Mouse (Mus musculus) stomach, embryonic 14.5 days (tissue): ENCODE results near the gene Vps54. TPM values are rescaled to one million over a fixed set of nuclear protein-coding genes. Genes with fewer than 3 reads are reported as not detected.

Experiments
- ATAC-seq: fragments of 200-750 bp; cut with Nextera tagmentation; 2 replicates; pipeline ENCODE4 v1.8.0; 2017; ENCODE audit warnings: low read depth, moderate TSS enrichment; ENCODE audit not compliant: insufficient number of reproducible peaks, insufficient read depth, low FRiP score
- H3K27ac ChIP-seq: fragments of 300-500 bp; sonication (generic); 2 replicates; pipeline ENCODE4 v1.5.1; 2014; ENCODE audit warnings: mild to moderate bottlenecking, low read length, moderate library complexity, mixed read lengths
- H3K27me3 ChIP-seq: fragments of 300-500 bp; sonication (generic); 2 replicates; pipeline ENCODE4 v1.6.1; 2014; ENCODE audit warnings: low read length, control low read depth, mixed read lengths; ENCODE audit not compliant: control insufficient read depth, insufficient read depth
- H3K36me3 ChIP-seq: fragments of 300-500 bp; sonication (generic); 2 replicates; pipeline ENCODE4 v1.6.1; 2014; ENCODE audit warnings: mild to moderate bottlenecking, control low read depth, low read length, moderate library complexity, mixed read lengths; ENCODE audit not compliant: control insufficient read depth, insufficient read depth
- H3K4me1 ChIP-seq: fragments of 300-500 bp; sonication (generic); 2 replicates; pipeline ENCODE4 v1.6.1; 2014; ENCODE audit warnings: low read length, control low read depth, mixed read lengths; ENCODE audit not compliant: control insufficient read depth, insufficient read depth
- H3K4me2 ChIP-seq: fragments of 300-500 bp; sonication (generic); replicated peaks from 2 replicates; pipeline ENCODE4 v1.6.1; 2014; ENCODE audit warnings: low read depth, low read length, control low read depth
- H3K4me3 ChIP-seq: fragments of 300-500 bp; sonication (generic); 2 replicates; pipeline ENCODE4 v1.5.1; 2014; ENCODE audit warnings: low read depth, low read length, control low read depth
- H3K9ac ChIP-seq: fragments of 300-500 bp; sonication (generic); replicated peaks from 2 replicates; pipeline ENCODE4 v1.6.1; 2014; ENCODE audit warnings: low read depth, mild to moderate bottlenecking, control low read depth, low read length, moderate library complexity, mixed read lengths
- H3K9me3 ChIP-seq: fragments of 300-500 bp; sonication (generic); 2 replicates; pipeline ENCODE4 v1.6.1; 2016; ENCODE audit warnings: low read depth, low read length, control low read depth; ENCODE audit not compliant: control insufficient read depth
- WGBS: fragments of 180-500 bp; shearing (Covaris S2); extraction: QIAGEN DNeasy Blood & Tissue Kit; methylation state at CpG from one replicate; pipeline ENCODE4 v1.1.7; 2014; 5-methylcytosine and 5-hydroxymethylcytosine counted together
- microRNA counts: library from miRNA; unstranded; fragments of <30 nt; microRNA quantifications from one replicate; lab custom pipeline; 2016
- microRNA-seq: library from miRNA; unstranded; fragments of <30 nt; microRNA quantifications from one replicate; pipeline ENCODE4, GENCODE M21; 2016
- polyA plus RNA-seq: library from polyadenylated mRNA; unstranded; fragments of >200 nt; fragmentation: Nextera tagmentation; extraction: Ambion mirVana; gene quantifications from 2 replicates; pipeline ENCODE4 v1.2.1, GENCODE M21; 2014

Gene Vps54
- polyA plus RNA-seq, 1 experiment from 2014 or later: 17.1 TPM

DNA sequence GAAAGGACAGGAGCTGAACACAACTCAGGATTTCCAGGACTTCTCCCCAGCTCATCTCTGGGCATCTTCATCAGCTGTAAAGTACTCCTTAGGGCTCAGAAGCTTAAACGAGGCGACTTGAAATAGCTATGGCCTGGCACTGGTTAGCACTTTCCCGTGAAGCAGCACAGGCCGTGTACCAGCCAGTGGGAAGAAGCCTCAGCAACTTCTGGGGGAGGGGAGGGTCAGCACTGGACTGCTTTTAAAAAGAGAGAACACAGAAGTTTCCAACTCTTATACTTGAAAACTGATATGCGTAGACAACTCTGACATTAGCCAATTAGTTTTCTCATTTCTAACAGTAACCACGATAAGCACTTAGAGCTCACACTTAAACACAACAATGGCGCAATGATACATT lies 129.4 kb downstream of the Vps54 start:
- Histone ChIP-seq H3K4me3 (peak overlapping the region; percentile 52), H3K4me2 (peak overlapping the region; percentile 74), H3K27ac (no peak overlapping the region), H3K36me3 (peaks cover 3% of the 10 kb centered on the region; the same call in 1 of the 2 replicates), H3K9me3 (no peaks in the 10 kb centered on the region), H3K27me3 (no peaks in the 10 kb centered on the region), H3K4me1 (peaks cover 15% of the 10 kb centered on the region; the same call in 1 of the 2 replicates), H3K9ac (0 out of 2 replicates have a peak overlapping the region, but pooled peaks have one; percentile 11)
- 30% methylated on average over 7 of the region's 7 CpGs for WGBS
- no peak for ATAC-seq

DNA sequence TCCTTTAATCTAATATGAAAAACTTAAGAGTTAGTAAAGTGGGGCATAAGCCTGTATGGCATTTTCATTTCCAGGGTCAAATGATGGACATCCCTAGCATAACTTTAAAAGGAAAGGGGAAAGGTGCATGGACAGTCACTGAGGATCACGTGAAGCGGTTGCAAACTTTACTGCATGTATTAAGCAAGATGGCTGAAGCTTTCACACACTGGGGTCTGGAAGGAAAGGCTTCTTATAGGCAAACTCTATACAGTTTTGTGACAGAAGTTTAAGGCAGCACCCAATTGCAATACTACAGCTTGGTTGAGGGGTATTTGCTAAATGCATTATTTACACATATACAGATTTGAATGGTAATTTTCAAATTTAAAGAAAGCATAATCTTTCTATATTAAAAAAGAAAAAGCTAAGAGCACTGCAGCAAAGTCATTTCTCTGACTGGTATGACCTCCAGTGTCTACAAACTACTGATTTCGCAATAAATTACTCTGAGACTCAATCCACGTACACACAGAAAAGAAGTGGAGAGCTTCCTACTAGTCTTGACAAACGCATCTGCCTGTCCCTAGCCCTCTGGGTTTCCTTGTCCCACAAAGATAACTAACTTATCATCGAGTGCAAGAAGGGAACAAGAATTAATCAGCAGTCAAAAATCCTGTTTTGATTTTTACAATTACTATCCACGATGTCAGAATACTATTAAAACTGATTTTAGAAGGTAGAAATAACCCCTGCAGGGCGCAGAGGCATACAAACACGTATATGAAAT lies 130.4 kb downstream of the Vps54 start:
- WGBS: 13% methylated on average over 9 of the region's 9 CpGs
- peaks cover 3% of the 10 kb centered on the region; the same call in 1 of the 2 replicates for H3K36me3 ChIP-seq
- H3K4me3 ChIP-seq: peak overlapping the region; percentile 52
- H3K27ac ChIP-seq: peak overlapping the region; percentile 97; the same call in 1 of the 2 replicates
- ATAC-seq: no peak
- H3K9ac ChIP-seq: peak overlapping the region; percentile 71
- H3K9me3 ChIP-seq: no peaks in the 10 kb centered on the region
- H3K4me2 ChIP-seq: peak overlapping the region; percentile 74
- peaks cover 15% of the 10 kb centered on the region; the same call in 1 of the 2 replicates for H3K4me1 ChIP-seq
- H3K27me3 ChIP-seq: no peaks in the 10 kb centered on the region

DNA sequence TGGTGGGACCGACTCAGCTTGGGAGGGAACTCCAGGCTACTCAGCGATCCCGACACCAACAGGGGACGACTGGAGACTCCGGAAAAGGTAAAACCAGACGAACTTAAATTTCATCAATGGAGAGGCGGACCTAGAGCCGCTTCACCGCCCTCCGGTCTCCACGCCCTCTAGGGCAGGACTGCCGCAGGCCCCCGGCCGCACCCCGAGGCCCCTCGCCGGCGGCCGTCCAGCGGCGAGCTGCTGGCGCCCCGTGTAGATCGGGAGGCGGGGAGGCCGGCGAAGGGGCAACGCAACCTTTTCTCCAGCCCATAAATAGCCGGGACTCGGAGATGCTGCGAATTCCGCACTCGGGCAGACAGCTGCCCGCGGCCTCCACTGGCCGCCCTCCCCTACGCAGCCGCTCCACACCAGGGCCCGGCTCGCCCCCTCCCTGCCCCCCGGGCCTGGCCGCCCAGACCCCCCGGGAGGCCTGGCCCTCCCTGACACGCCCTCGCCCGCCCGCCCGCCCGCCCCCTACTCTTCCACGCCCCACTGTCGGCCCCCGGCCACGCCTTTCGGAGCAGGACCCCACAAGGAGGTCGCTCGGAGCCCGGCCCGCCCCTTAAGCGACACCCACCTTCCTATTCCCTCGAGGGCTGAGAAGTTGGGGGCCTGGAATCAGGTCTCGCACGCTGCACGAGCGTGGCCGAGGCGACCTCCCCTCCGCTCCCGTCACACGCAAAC lies 131.5 kb downstream of the Vps54 start:
- H3K9me3 ChIP-seq: no peaks in the 10 kb centered on the region
- peak overlapping the region; percentile 52 for H3K4me3 ChIP-seq
- ATAC-seq: peak; percentile 93
- H3K4me2 ChIP-seq: peak overlapping the region; percentile 74
- under 1% methylated on average over 62 of the region's 69 CpGs for WGBS
- peaks cover 15% of the 10 kb centered on the region; the same call in 1 of the 2 replicates for H3K4me1 ChIP-seq
- peak overlapping the region; percentile 97 for H3K27ac ChIP-seq
- H3K27me3 ChIP-seq: no peaks in the 10 kb centered on the region
- H3K9ac ChIP-seq: peak overlapping the region; percentile 71
- H3K36me3 ChIP-seq: peaks cover 3% of the 10 kb centered on the region; the same call in 1 of the 2 replicates

MicroRNA genes within 50 kb of the gene (microRNA counts, 519-probe panel; counts per million panel counts)
- microRNA mmu-miR-1933-3p (lab: Ali Mortazavi, UCI): not detected
- microRNA mmu-miR-1933-5p (lab: Ali Mortazavi, UCI): not detected

Small RNAs within 50 kb of the gene (microRNA-seq; reads per million reads assigned to microRNA genes)
- 0.78 reads per million for gene Mir1933

Other genes with a start within 250 kb of the Vps54 start
- gene Peli1, start 148.0 kb upstream of the Vps54 start, polyA plus RNA-seq: 38.8 and 44.0 TPM in 2 replicates
- 82.2 and 87.0 TPM in 2 replicates for gene Ugp2, start 131.9 kb downstream of the Vps54 start, polyA plus RNA-seq